Mouse (Mus musculus): ENCODE results near the gene Nubp2. TPM values are rescaled to one million over a fixed set of nuclear protein-coding genes. Genes with fewer than 3 reads are reported as not detected.
A peak's percentile ranks its signal among the peaks of the same experiment; 100 is the strongest.

Nubp2 gene
- polyA plus RNA-seq, 1 experiment from 2014 or later: 46.4 TPM

DNA sequence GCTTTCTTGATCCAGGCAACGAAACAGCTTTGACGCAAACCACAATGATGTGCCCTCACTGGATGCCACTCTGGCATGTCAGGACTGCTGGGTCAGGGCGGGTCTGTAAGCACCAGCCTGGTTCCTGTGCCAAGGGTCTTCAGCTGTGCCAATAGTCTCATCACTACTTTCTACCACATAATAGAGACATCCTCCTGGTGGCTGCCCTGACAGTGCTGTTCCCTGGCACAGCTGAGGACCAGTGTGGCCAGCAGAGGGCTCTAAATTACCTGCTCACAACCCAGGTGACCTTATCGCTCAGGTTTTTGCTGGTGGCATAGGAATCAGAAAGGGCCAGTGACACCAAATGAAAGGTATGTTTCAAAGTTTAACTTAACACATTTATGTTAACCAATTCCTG lies 45.0 kb downstream of the Nubp2 start:
- DNase-seq: peak; percentile 64
- Histone ChIP-seq H3K9me3 (ENCODE audit: low read length) (no peaks in the 10 kb centered on the region), H3K27me3 (ENCODE audit: insufficient read depth, low read length) (no peaks in the 10 kb centered on the region), H3K4me2 (ENCODE audit: low read depth, low read length) (no peak overlapping the region), H3K36me3 (replicated peaks; ENCODE audit: insufficient read depth, low read length) (no peaks in the 10 kb centered on the region), H3K4me3 (ENCODE audit: low read depth, low read length) (no peak overlapping the region), H3K4me1 (ENCODE audit: insufficient read depth) (0 out of 2 replicates have a peak, but pooled peaks cover 2% of the 10 kb centered on the region), H3K27ac (ENCODE audit: low read depth) (no peak overlapping the region), H3K9ac (replicated peaks) (no peak overlapping the region)
- TF ChIP-seq CTCF (IDR thresholded peaks at IDR 0.05; ENCODE audit: low read depth) (peak; percentile 83), EP300 (IDR thresholded peaks at IDR 0.05; ENCODE audit: low read depth) (no peak)
- peak; percentile 80 for ATAC-seq
- WGBS (ENCODE audit: insufficient replicate concordance): 58% methylated on average over 4 of the region's 4 CpGs

- no peak overlapping the region for H3K4me3 ChIP-seq (ENCODE audit: low read depth, low read length)
- H3K27ac ChIP-seq (ENCODE audit: low read depth): no peak overlapping the region
- ATAC-seq: no peak
- H3K4me2 ChIP-seq (ENCODE audit: low read depth, low read length): no peak overlapping the region
- no peaks in the 10 kb centered on the region for H3K36me3 ChIP-seq (replicated peaks; ENCODE audit: insufficient read depth, low read length)
- WGBS (ENCODE audit: insufficient replicate concordance): 40% methylated on average over 5 of the region's 5 CpGs
- no peaks in the 10 kb centered on the region for H3K4me1 ChIP-seq (ENCODE audit: insufficient read depth)
- TF ChIP-seq CTCF (IDR thresholded peaks at IDR 0.05; ENCODE audit: low read depth): no peak
- TF ChIP-seq EP300 (IDR thresholded peaks at IDR 0.05; ENCODE audit: low read depth): no peak
- DNase-seq: no peak
- no peak overlapping the region for H3K9ac ChIP-seq (replicated peaks)
- H3K9me3 ChIP-seq (ENCODE audit: low read length): no peaks in the 10 kb centered on the region
- H3K27me3 ChIP-seq (ENCODE audit: insufficient read depth, low read length): no peaks in the 10 kb centered on the region
Measured at GRCm38 (mm10) chr17:24840341-24840740, 45.8 kb downstream of the Nubp2 start.

GRCm38 (mm10) chr17:24839842-24840241 lies 46.3 kb downstream of the Nubp2 start, which contains the start of gene Hagh:
Gene Hagh, plus strand, starts transcription at chr17:24840143.
- Histone ChIP-seq H3K27ac (ENCODE audit: low read depth) (no peak within 1 kb of the TSS), H3K4me1 (ENCODE audit: insufficient read depth) (no peaks in the 10 kb centered on the region), H3K4me3 (ENCODE audit: low read depth, low read length) (no peak within 1 kb of the TSS), H3K9ac (replicated peaks) (no peak within 1 kb of the TSS), H3K36me3 (replicated peaks; ENCODE audit: insufficient read depth, low read length) (no peaks in the 10 kb centered on the region), H3K27me3 (ENCODE audit: insufficient read depth, low read length) (no peaks in the 10 kb centered on the region), H3K4me2 (ENCODE audit: low read depth, low read length) (no peak within 1 kb of the TSS), H3K9me3 (ENCODE audit: low read length) (no peaks in the 10 kb centered on the region)
- DNase-seq: no peak
- 73% methylated on average over 8 of the region's 8 CpGs for WGBS (ENCODE audit: insufficient replicate concordance)
- no peak for TF ChIP-seq CTCF (IDR thresholded peaks at IDR 0.05; ENCODE audit: low read depth)
- no peak for TF ChIP-seq EP300 (IDR thresholded peaks at IDR 0.05; ENCODE audit: low read depth)
- no peak for ATAC-seq

Other genes with a start within 250 kb of the Nubp2 start
- 12.5 and 13.3 TPM in 2 replicates for gene Slc9a3r2, start 236.0 kb downstream of the Nubp2 start, polyA plus RNA-seq (2015; fragmentation: Nextera tagmentation; extraction: Ambion mirVana)
- gene Npw, start 227.9 kb downstream of the Nubp2 start, polyA plus RNA-seq (2015; fragmentation: Nextera tagmentation; extraction: Ambion mirVana): not detected in 2 replicates
- 7.2 and 7.6 TPM in 2 replicates for gene Zfp598, start 216.7 kb downstream of the Nubp2 start, polyA plus RNA-seq (2015; fragmentation: Nextera tagmentation; extraction: Ambion mirVana)
- gene Syngr3, start 196.4 kb downstream of the Nubp2 start, polyA plus RNA-seq (2015; fragmentation: Nextera tagmentation; extraction: Ambion mirVana): 0.11 TPM in 2 replicates
- 46.5 and 50.7 TPM in 2 replicates for gene Gfer, start 190.2 kb downstream of the Nubp2 start, polyA plus RNA-seq (2015; fragmentation: Nextera tagmentation; extraction: Ambion mirVana)
- gene Noxo1, start 190.1 kb downstream of the Nubp2 start, polyA plus RNA-seq (2015; fragmentation: Nextera tagmentation; extraction: Ambion mirVana): 0.51 and 0.58 TPM in 2 replicates
- 18.1 and 21.5 TPM in 2 replicates for gene Tbl3, start 178.7 kb downstream of the Nubp2 start, polyA plus RNA-seq (2015; fragmentation: Nextera tagmentation; extraction: Ambion mirVana)
- gene Rnf151, start 168.3 kb downstream of the Nubp2 start, polyA plus RNA-seq (2015; fragmentation: Nextera tagmentation; extraction: Ambion mirVana): not detected in 2 replicates
- gene Rps2, start 168.2 kb downstream of the Nubp2 start, polyA plus RNA-seq (2015; fragmentation: Nextera tagmentation; extraction: Ambion mirVana): 819 and 856 TPM in 2 replicates
- gene Ndufb10, start 161.9 kb downstream of the Nubp2 start, polyA plus RNA-seq (2015; fragmentation: Nextera tagmentation; extraction: Ambion mirVana): 355 TPM in 2 replicates
- 0.14 and 1.4 TPM in 2 replicates for gene Rpl3l, start 158.5 kb downstream of the Nubp2 start, polyA plus RNA-seq (2015; fragmentation: Nextera tagmentation; extraction: Ambion mirVana)
- 116 and 119 TPM in 2 replicates for gene Msrb1, start 149.7 kb downstream of the Nubp2 start, polyA plus RNA-seq (2015; fragmentation: Nextera tagmentation; extraction: Ambion mirVana)
- 0.20 and 0.64 TPM in 2 replicates for gene Hs3st6, start 133.4 kb downstream of the Nubp2 start, polyA plus RNA-seq (2015; fragmentation: Nextera tagmentation; extraction: Ambion mirVana)
- 0.97 and 1.2 TPM in 2 replicates for gene Meiob, start 82.1 kb downstream of the Nubp2 start, polyA plus RNA-seq (2015; fragmentation: Nextera tagmentation; extraction: Ambion mirVana)
- 233 and 241 TPM in 2 replicates for gene Hagh, start 46.2 kb downstream of the Nubp2 start, polyA plus RNA-seq (2015; fragmentation: Nextera tagmentation; extraction: Ambion mirVana)
- gene Fahd1, start 36.0 kb downstream of the Nubp2 start, polyA plus RNA-seq (2015; fragmentation: Nextera tagmentation; extraction: Ambion mirVana): 84.9 and 90.0 TPM in 2 replicates
- 28.0 and 32.4 TPM in 2 replicates for gene Igfals, start 20.4 kb downstream of the Nubp2 start, polyA plus RNA-seq (2015; fragmentation: Nextera tagmentation; extraction: Ambion mirVana)
- 43.5 and 45.5 TPM in 2 replicates for gene Spsb3, start 294 bp upstream of the Nubp2 start, polyA plus RNA-seq (2015; fragmentation: Nextera tagmentation; extraction: Ambion mirVana)
- gene Eme2, start 8.7 kb upstream of the Nubp2 start, polyA plus RNA-seq (2015; fragmentation: Nextera tagmentation; extraction: Ambion mirVana): 11.3 and 11.9 TPM in 2 replicates
- gene Mrps34, start 8.8 kb upstream of the Nubp2 start, polyA plus RNA-seq (2015; fragmentation: Nextera tagmentation; extraction: Ambion mirVana): 99.6 and 101 TPM in 2 replicates
- gene Nme3, start 10.2 kb upstream of the Nubp2 start, polyA plus RNA-seq (2015; fragmentation: Nextera tagmentation; extraction: Ambion mirVana): 37.1 and 37.8 TPM in 2 replicates
- 4.0 and 4.5 TPM in 2 replicates for gene Mapk8ip3, start 50.6 kb upstream of the Nubp2 start, polyA plus RNA-seq (2015; fragmentation: Nextera tagmentation; extraction: Ambion mirVana)
- 22.4 and 25.1 TPM in 2 replicates for gene Jpt2, start 74.3 kb upstream of the Nubp2 start, polyA plus RNA-seq (2015; fragmentation: Nextera tagmentation; extraction: Ambion mirVana)
- gene Cramp1l, start 129.4 kb upstream of the Nubp2 start, polyA plus RNA-seq (2015; fragmentation: Nextera tagmentation; extraction: Ambion mirVana): 1.4 and 1.8 TPM in 2 replicates
- gene Ift140, start 129.7 kb upstream of the Nubp2 start, polyA plus RNA-seq (2015; fragmentation: Nextera tagmentation; extraction: Ambion mirVana): 36.9 and 42.7 TPM in 2 replicates
- 8.3 and 9.4 TPM in 2 replicates for gene Tmem204, start 197.2 kb upstream of the Nubp2 start, polyA plus RNA-seq (2015; fragmentation: Nextera tagmentation; extraction: Ambion mirVana)
- gene Telo2, start 229.6 kb upstream of the Nubp2 start, polyA plus RNA-seq (2015; fragmentation: Nextera tagmentation; extraction: Ambion mirVana): 5.3 and 5.7 TPM in 2 replicates
- not detected in 2 replicates for gene Ptx4, start 234.4 kb upstream of the Nubp2 start, polyA plus RNA-seq (2015; fragmentation: Nextera tagmentation; extraction: Ambion mirVana)
- gene Clcn7, start 247.0 kb upstream of the Nubp2 start, polyA plus RNA-seq (2015; fragmentation: Nextera tagmentation; extraction: Ambion mirVana): 7.3 and 8.6 TPM in 2 replicates

Measured in liver, postnatal 0 days (tissue).